Mouse (Mus musculus): ENCODE data around the gene Anpep.
A peak's percentile ranks its signal among the peaks of the same experiment; 100 is the strongest.
"Not testable (repeated sequence)": the region's sequence is repeated elsewhere in the genome, so short reads cannot be mapped to it uniquely, and the experiment has no call there.

The Anpep gene

GRCm38 (mm10) chr7:79810611-79811506 is 50.0 kb downstream of the Anpep start, which contains the start of gene Mesp2:
Mesp2 (plus strand) TSS chr7:79810727.
- DNase-seq, result peak; percentile 66

- DNase-seq, result no peak
Observed at GRCm38 (mm10) chr7:79808561-79808960, 52.3 kb downstream of the Anpep start.

- DNase-seq, result no peak
Observed at GRCm38 (mm10) chr7:79803887-79804286, 57.0 kb downstream of the Anpep start.

GRCm38 (mm10) chr7:79802037-79802436 is 58.8 kb downstream of the Anpep start:
- no peak for DNase-seq

GRCm38 (mm10) chr7:79801391-79801790 is 59.5 kb downstream of the Anpep start:
- DNase-seq, result no peak

GRCm38 (mm10) chr7:79800336-79800735 is 60.5 kb downstream of the Anpep start:
- no peak for DNase-seq

- no peak for DNase-seq
Observed at GRCm38 (mm10) chr7:79799506-79799905, 61.4 kb downstream of the Anpep start.

GRCm38 (mm10) chr7:79799048-79799447 is 61.8 kb downstream of the Anpep start:
- DNase-seq, result peak; percentile 70

GRCm38 (mm10) chr7:79798606-79799005 is 62.3 kb downstream of the Anpep start:
- DNase-seq, result no peak

GRCm38 (mm10) chr7:79793688-79794087 is 67.2 kb downstream of the Anpep start, which contains the start of gene Mesp1:
Mesp1 (minus strand) TSS chr7:79793788.
- DNase-seq, result no peak

GRCm38 (mm10) chr7:79792635-79793421 is 68.0 kb downstream of the Anpep start:
- DNase-seq, result no peak

- DNase-seq, result not testable (repeated sequence)
Observed at GRCm38 (mm10) chr7:79789812-79790211, 71.0 kb downstream of the Anpep start.

- peak; percentile 59 for DNase-seq
Observed at GRCm38 (mm10) chr7:79786295-79786694, 74.6 kb downstream of the Anpep start.

GRCm38 (mm10) chr7:79782516-79782855 is 78.4 kb downstream of the Anpep start:
- DNase-seq, result no peak

GRCm38 (mm10) chr7:79781826-79782515 is 78.9 kb downstream of the Anpep start:
- DNase-seq, result no peak

GRCm38 (mm10) chr7:79780647-79781626 is 79.9 kb downstream of the Anpep start:
- peak; percentile 58 for DNase-seq

Measured in right cerebral cortex, adult 18-20 months (tissue).